Mouse (Mus musculus): ENCODE results near the gene Ptger3.

Gene Ptger3

GRCm38 (mm10) chr3:157566725-157567565 is at the start of gene Ptger3:
TSS of gene Ptger3 (plus strand) at chr3:157566892.
- in situ Hi-C loops (cut with MboI, MseI) = loop anchor here in 1 of 2 experiments (5.0 kb wide), 1 partner anchor 150 kb away; no protein-coding TSS in a partner anchor

GRCm38 (mm10) chr3:157517992-157518391 is 48.7 kb upstream of the Ptger3 start:
- in situ Hi-C loops (cut with MboI, MseI) = no loop called here

- in situ Hi-C loops (cut with MboI, MseI) = no loop called here
These were observed 46.3 kb upstream of the Ptger3 start for GRCm38 (mm10) chr3:157520433-157520832.

- in situ Hi-C loops (cut with MboI, MseI) = no loop called here
These were observed 42.9 kb upstream of the Ptger3 start for GRCm38 (mm10) chr3:157523834-157524233.

GRCm38 (mm10) chr3:157531585-157531984 is 35.1 kb upstream of the Ptger3 start:
- in situ Hi-C loops (cut with MboI, MseI) = loop anchor here in 1 of 2 experiments (10.0 kb wide), 1 partner anchor 393 kb away; the partner anchor contains the start of gene Cth

- in situ Hi-C loops (cut with MboI, MseI) = loop anchor here in 1 of 2 experiments (10.0 kb wide), 1 partner anchor 391 kb away; the partner anchor contains the start of gene Cth
These were observed 32.5 kb upstream of the Ptger3 start, which contains the start of gene Zranb2 for GRCm38 (mm10) chr3:157533964-157534785. TSS of gene Zranb2 (plus strand) at chr3:157534160.

- in situ Hi-C loops (cut with MboI, MseI) = loop anchor here in 1 of 2 experiments (10.0 kb wide), 1 partner anchor 390 kb away; the partner anchor contains the start of gene Cth
These were observed 31.8 kb upstream of the Ptger3 start for GRCm38 (mm10) chr3:157534786-157535415.

- in situ Hi-C loops (cut with MboI, MseI) = loop anchor here (5.0 kb wide), 1 partner anchor 473 kb away; no protein-coding TSS in a partner anchor
These were observed 17.4 kb upstream of the Ptger3 start for GRCm38 (mm10) chr3:157549323-157549722.

GRCm38 (mm10) chr3:157549758-157550600 is 16.7 kb upstream of the Ptger3 start:
- in situ Hi-C loops (cut with MboI, MseI) = loop anchor here (5.0 kb wide), 1 partner anchor 472 kb away; no protein-coding TSS in a partner anchor

- in situ Hi-C loops (cut with MboI, MseI) = loop anchor here in 1 of 2 experiments (5.0 kb wide), 1 partner anchor 152 kb away; no protein-coding TSS in a partner anchor
These were observed 1.5 kb upstream of the Ptger3 start for GRCm38 (mm10) chr3:157565196-157565595.

- in situ Hi-C loops (cut with MboI, MseI) = loop anchor here in 1 of 2 experiments (5.0 kb wide), 1 partner anchor 150 kb away; no protein-coding TSS in a partner anchor
These were observed 957 bp downstream of the Ptger3 start for GRCm38 (mm10) chr3:157567566-157568132.

GRCm38 (mm10) chr3:157572011-157572410 is 5.3 kb downstream of the Ptger3 start:
- in situ Hi-C loops (cut with MboI, MseI) = no loop called here

GRCm38 (mm10) chr3:157575441-157576342 is 9.0 kb downstream of the Ptger3 start:
- in situ Hi-C loops (cut with MboI, MseI) = no loop called here

- in situ Hi-C loops (cut with MboI, MseI) = no loop called here
These were observed 9.6 kb downstream of the Ptger3 start for GRCm38 (mm10) chr3:157576343-157576722.

GRCm38 (mm10) chr3:157576862-157577261 is 10.2 kb downstream of the Ptger3 start:
- in situ Hi-C loops (cut with MboI, MseI) = no loop called here

- in situ Hi-C loops (cut with MboI, MseI) = no loop called here
These were observed 11.9 kb downstream of the Ptger3 start for GRCm38 (mm10) chr3:157578469-157579170.

- in situ Hi-C loops (cut with MboI, MseI) = no loop called here
These were observed 12.7 kb downstream of the Ptger3 start for GRCm38 (mm10) chr3:157579376-157579775.

GRCm38 (mm10) chr3:157580299-157580698 is 13.6 kb downstream of the Ptger3 start:
- in situ Hi-C loops (cut with MboI, MseI) = no loop called here

All from T-helper 17 cell (primary cell).